Mouse (Mus musculus) myocyte (in vitro differentiated cells): ENCODE results near the gene Sema4b.

Experiments
- CEBPB ChIP-seq: IDR thresholded peaks from 2 replicates; pipeline ENCODE4 v1.6.1; 2011; ENCODE audit warnings: mild to moderate bottlenecking, moderate library complexity; ENCODE audit not compliant: poor library complexity, insufficient read depth, severe bottlenecking
- E2F4 ChIP-seq: IDR thresholded peaks from one replicate; pipeline ENCODE4 v1.6.1; 2011; ENCODE audit warnings: mild to moderate bottlenecking, control low read depth, moderate library complexity; ENCODE audit not compliant: insufficient read depth
- MAX ChIP-seq: IDR thresholded peaks from one replicate; pipeline ENCODE4 v1.6.1; 2011; ENCODE audit warnings: low read depth, mild to moderate bottlenecking, control low read depth
- MYOD1 ChIP-seq, 3 experiments: IDR thresholded peaks; one replicate each; pipeline ENCODE4 v1.6.1; 2011; ENCODE audit warnings: control low read depth in 2 of 3, low read depth in 2 of 3, mild to moderate bottlenecking in 2 of 3, moderate library complexity in 1 of 3; ENCODE audit not compliant: insufficient read length in 2 of 3, control insufficient read depth in 1 of 3
- MYOG ChIP-seq, 3 experiments: IDR thresholded peaks; one replicate each; pipeline ENCODE4 v1.6.1; 2011; ENCODE audit warnings: control low read depth in 2 of 3, low read depth in 2 of 3, mild to moderate bottlenecking in 2 of 3; ENCODE audit not compliant: insufficient read length in 2 of 3, control insufficient read depth in 1 of 3, insufficient read depth in 1 of 3
- POLR2A ChIP-seq: IDR thresholded peaks from one replicate; pipeline ENCODE4 v1.6.1; 2011; ENCODE audit warnings: low read depth, mild to moderate bottlenecking, control low read depth, moderate library complexity; ENCODE audit not compliant: insufficient read length
- POLR2AphosphoS2 ChIP-seq: IDR thresholded peaks from one replicate; pipeline ENCODE4 v1.6.1; 2011; ENCODE audit warnings: low read depth, control low read depth; ENCODE audit not compliant: insufficient read length
- REST ChIP-seq: IDR thresholded peaks from one replicate; pipeline ENCODE4 v1.6.1; 2011; ENCODE audit warnings: mild to moderate bottlenecking, control low read depth, moderate library complexity; ENCODE audit not compliant: insufficient read depth, insufficient read length
- TCF12 ChIP-seq: IDR thresholded peaks from one replicate; pipeline ENCODE4 v1.6.1; 2011; ENCODE audit warnings: mild to moderate bottlenecking, control low read depth; ENCODE audit not compliant: poor library complexity, insufficient read depth, severe bottlenecking
- TCF3 ChIP-seq: IDR thresholded peaks from one replicate; pipeline ENCODE4 v1.6.1; 2011; ENCODE audit warnings: low read depth, control low read depth; ENCODE audit not compliant: insufficient read length
- USF1 ChIP-seq: IDR thresholded peaks from one replicate; pipeline ENCODE4 v1.6.1; 2011; ENCODE audit warnings: low read depth, mild to moderate bottlenecking, control low read depth, moderate library complexity

DNA sequence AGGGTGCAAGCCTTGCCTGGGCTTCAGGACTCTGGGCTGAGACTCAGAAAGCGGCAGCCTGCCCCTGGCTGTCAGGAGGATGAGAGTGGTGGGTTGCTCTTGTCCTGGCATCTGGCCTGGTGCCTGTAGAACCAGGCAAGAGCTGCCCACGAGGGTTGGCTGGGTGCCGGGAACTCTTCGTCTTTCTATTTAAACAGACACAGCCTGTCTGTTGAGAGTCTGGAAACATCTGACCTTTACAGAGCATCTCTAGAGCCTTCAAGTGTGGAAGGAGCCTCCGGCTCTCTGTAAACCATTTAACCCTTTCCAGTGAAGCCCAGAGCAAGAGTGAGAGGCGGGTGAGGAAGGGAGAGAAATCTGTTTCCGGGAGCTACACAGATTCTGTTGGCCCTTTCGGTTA is 15.3 kb upstream of the Sema4b start:
- TF ChIP-seq POLR2A (no peak), POLR2AphosphoS2 (no peak), USF1 (no peak), E2F4 (no peak), MAX (no peak), MYOD1 (IDR thresholded peaks at IDR 0.05; ENCODE audit: control insufficient read depth in 1 of 3, insufficient read length in 2 of 3, low read depth in 2 of 3) (no peak), CEBPB (no peak), TCF3 (no peak), MYOG (IDR thresholded peaks at IDR 0.05; ENCODE audit: control insufficient read depth in 1 of 3, insufficient read depth in 1 of 3, insufficient read length in 2 of 3, low read depth in 2 of 3) (no peak), REST (no peak), TCF12 (no peak)
